9 mouse cellular contexts compared by ENCODE assay signal in the genomic region with DNA sequence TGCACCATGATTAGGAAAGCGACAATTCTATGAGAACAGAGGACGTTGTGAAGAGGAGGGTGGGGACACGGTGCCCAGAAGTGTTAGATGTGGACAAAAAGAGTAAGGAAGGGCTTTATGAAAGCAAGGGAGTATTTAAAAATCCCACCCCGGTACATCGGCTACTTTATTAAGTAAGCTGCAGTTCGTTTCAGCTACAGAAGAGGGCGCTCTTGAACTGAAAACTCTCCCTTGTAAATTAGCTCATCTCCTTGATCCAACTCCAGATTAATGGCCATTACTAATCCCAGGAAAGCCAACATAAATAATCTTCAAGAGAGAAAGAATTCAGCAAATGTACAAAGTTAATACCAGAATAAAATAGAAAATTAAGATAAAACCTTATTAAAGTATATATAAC. TPM values are rescaled to one million over a fixed set of nuclear protein-coding genes. Genes with fewer than 3 reads are reported as not detected.
DNase-seq lines count a peak whose midpoint lies in the region; ATAC-seq and TF ChIP-seq lines count a peak whose summit lies in the region.
"Had no signal": no experiment of that assay in that cellular context is flagged by ENCODE, and none has a peak within 500 bp of the region (broad histone marks: within the 10 kb centered on the region; RNA-seq: fewer than 3 reads in every experiment).

No protein-coding gene starts in this region.

- DNase-seq in heart, adult 2 months, result peak in 1 of 2 experiments; percentile 36
- DNase-seq in heart, postnatal 25 days (ENCODE audit: low spot score), result no peak
- DNase-seq in 416B (ENCODE audit: low read depth), result peak; percentile 78
- peak; percentile 36 for DNase-seq in Muller cell, postnatal 12 days (ENCODE audit: inconsistent ontology term)
- DNase-seq in embryonic facial prominence, embryonic 10.5 days (ENCODE audit: low spot score), result peak; percentile 30
- DNase-seq in left cerebral cortex, postnatal 10 days (ENCODE audit: extremely low spot score in 1 of 2, low spot score in 2 of 2), result peak; percentile 30 to 49
- peak; percentile 72 for DNase-seq in retina, postnatal 1 day

- no peak for ATAC-seq in hindbrain, embryonic 13.5 days (ENCODE audit: low FRiP score)

- TF ChIP-seq CTCF in heart, adult 2 months (IDR thresholded peaks at IDR 0.05), result peak; percentile 83

- H3K27me3 ChIP-seq in heart, adult 2 months (ENCODE audit: control insufficient read depth, insufficient read depth, low read length), result no peaks in the 10 kb centered on the region
- no peaks in the 10 kb centered on the region for H3K27me3 ChIP-seq in embryonic facial prominence, embryonic 10.5 days (replicated peaks; ENCODE audit: low read depth, poor library complexity, severe bottlenecking)
- no peaks in the 10 kb centered on the region for H3K27me3 ChIP-seq in hindbrain, embryonic 13.5 days
- H3K27me3 ChIP-seq: lung, embryonic 15.5 days had no signal

- no peak for TF ChIP-seq EP300 in heart, adult 2 months (IDR thresholded peaks at IDR 0.05; ENCODE audit: insufficient read depth, low read depth, low read length)

- no peaks in the 10 kb centered on the region for H3K36me3 ChIP-seq in heart, adult 2 months (ENCODE audit: control insufficient read depth, insufficient read depth, low read length)
- no peaks in the 10 kb centered on the region for H3K36me3 ChIP-seq in embryonic facial prominence, embryonic 10.5 days (replicated peaks)
- H3K36me3 ChIP-seq in hindbrain, embryonic 13.5 days, result no peaks in the 10 kb centered on the region
- H3K36me3 ChIP-seq: lung, embryonic 15.5 days had no signal

- no peak overlapping the region for H3K4me2 ChIP-seq in hindbrain, embryonic 13.5 days
- H3K4me2 ChIP-seq: lung, embryonic 15.5 days had no signal

- no peak overlapping the region for H3K9ac ChIP-seq in heart, adult 2 months (ENCODE audit: low read depth, low read length)
- H3K9ac ChIP-seq in hindbrain, embryonic 13.5 days, result no peak overlapping the region
- H3K9ac ChIP-seq: lung, embryonic 15.5 days had no signal

- WGBS in heart, adult 2 months, result 27% methylated on average over 7 of the region's 7 CpGs
- WGBS in embryonic facial prominence, embryonic 10.5 days, result 30% methylated on average over 7 of the region's 7 CpGs
- WGBS in hindbrain, embryonic 13.5 days, result 21% methylated on average over 7 of the region's 7 CpGs

- intact Hi-C loops in heart, adult 2 months (cut with DNase I), result no loop called here
- intact Hi-C loops in heart, postnatal 25 days (cut with DNase I), result no loop called here
- intact Hi-C loops in left cerebral cortex, postnatal 10 days (cut with DNase I), result loop anchor here (10.0 kb wide), 1 partner anchor 894 kb away; no protein-coding TSS in a partner anchor

- H3K79me2 ChIP-seq in heart, adult 2 months (replicated peaks; ENCODE audit: control insufficient read depth, insufficient read depth, low read length), result no peaks in the 10 kb centered on the region

- peaks cover 1% of the 10 kb centered on the region; the same call in 1 of the 2 replicates for H3K4me1 ChIP-seq in heart, adult 2 months (ENCODE audit: control insufficient read depth, insufficient read depth, low read length)
- peaks cover 43% of the 10 kb centered on the region for H3K4me1 ChIP-seq in embryonic facial prominence, embryonic 10.5 days
- H3K4me1 ChIP-seq in hindbrain, embryonic 13.5 days (replicated peaks), result peaks cover 38% of the 10 kb centered on the region

- no peak overlapping the region for H3K4me3 ChIP-seq in heart, adult 2 months
- no peak overlapping the region for H3K4me3 ChIP-seq in embryonic facial prominence, embryonic 10.5 days
- H3K4me3 ChIP-seq in hindbrain, embryonic 13.5 days, result no peak overlapping the region
- H3K4me3 ChIP-seq: lung, embryonic 15.5 days had no signal

- no peaks in the 10 kb centered on the region for H3K9me3 ChIP-seq in embryonic facial prominence, embryonic 10.5 days
- no peaks in the 10 kb centered on the region for H3K9me3 ChIP-seq in hindbrain, embryonic 13.5 days
- H3K9me3 ChIP-seq: lung, embryonic 15.5 days had no signal

- no peak for TF ChIP-seq POLR2A in heart, adult 2 months (IDR thresholded peaks at IDR 0.05; ENCODE audit: insufficient read depth, low read depth, low read length)

- no peak overlapping the region for H3K27ac ChIP-seq in heart, adult 2 months
- no peak overlapping the region for H3K27ac ChIP-seq in embryonic facial prominence, embryonic 10.5 days (replicated peaks)
- H3K27ac ChIP-seq in hindbrain, embryonic 13.5 days, result no peak overlapping the region

RNA-seq across cellular contexts. Expression of a gene that starts 47.2 kb away (rescaled TPM):
- total RNA-seq in heart, adult 2 months (2021), result 10 to 100 TPM; 24.0 to 28.1 TPM
- polyA plus RNA-seq in heart, adult 2 months (2012; rRNA removed), result 6.4 and 10.7 TPM in 2 replicates
- 10 to 100 TPM; 23.4 to 29.8 TPM for total RNA-seq in heart, postnatal 25 days (2021)
- 32.4 and 34.1 TPM in 2 replicates for polyA plus RNA-seq in embryonic facial prominence, embryonic 10.5 days (2016; fragmentation: Nextera tagmentation; extraction: Ambion mirVana)
- total RNA-seq in left cerebral cortex, postnatal 10 days (2021), result 10 to 100 TPM; 48.0 to 48.4 TPM
- 47.9 and 51.0 TPM in 2 replicates for polyA plus RNA-seq in hindbrain, embryonic 13.5 days (2015; fragmentation: Nextera tagmentation; extraction: Ambion mirVana)
